Mouse (Mus musculus) heart, adult 8-10 months (tissue): Measurements from ENCODE around the gene Fam196a. TPM values are rescaled to one million over a fixed set of nuclear protein-coding genes. Genes with fewer than 3 reads are reported as not detected.
A peak's percentile ranks its signal among the peaks of the same experiment; 100 is the strongest.

ENCODE experiments used
- DNase-seq: peaks from one replicate; pipeline ENCODE4 v3.0.0; 2022; ENCODE audit warnings: low spot score
- total RNA-seq, 4 experiments: library from RNA; stranded (reverse); gene quantifications; 2 replicates each; pipeline ENCODE4 v1.2.4; 2022

Fam196a gene
- not detected for total RNA-seq

DNA sequence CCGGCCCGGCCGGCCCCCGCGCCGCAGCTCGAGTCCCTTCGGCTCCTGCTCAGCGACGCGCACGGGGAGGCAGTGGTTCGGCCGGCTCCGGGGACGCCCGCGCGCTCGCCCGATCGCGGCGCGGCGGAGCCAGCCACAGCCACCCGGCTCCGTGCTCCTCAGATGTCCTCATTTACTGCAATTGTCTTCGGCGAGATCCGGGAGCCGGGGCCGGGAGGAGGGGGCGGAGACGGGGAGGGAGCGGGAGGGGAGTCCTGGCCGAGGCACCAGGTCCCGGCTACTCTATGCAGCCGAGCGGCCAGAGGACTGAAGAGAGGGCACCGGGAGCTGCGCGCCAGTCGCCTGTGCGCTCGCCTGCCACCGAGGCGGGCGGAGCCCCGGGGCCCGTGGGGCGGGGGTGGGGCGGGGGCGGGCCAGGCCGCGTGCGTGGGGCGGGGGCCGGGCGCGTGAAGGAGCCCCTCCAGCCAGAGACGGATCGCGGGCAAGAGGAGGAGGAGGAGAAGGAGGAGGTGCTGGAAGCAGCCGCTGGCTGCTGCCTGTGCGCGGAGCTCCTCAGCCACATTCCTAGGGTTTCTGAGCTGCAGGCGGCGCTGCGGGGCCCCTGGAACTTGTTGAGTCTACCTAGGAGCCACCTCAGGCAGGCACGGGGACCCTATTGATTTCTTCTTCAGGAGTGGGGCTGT lies at the start of gene Fam196a:
TSS of gene Fam196a (minus strand) at position 504 of the 683 bp plus-strand sequence.
- no peak for DNase-seq

GRCm38 (mm10) chr7:134961608-134962007 lies 23.4 kb upstream of the Fam196a start:
- no peak for DNase-seq

DNA sequence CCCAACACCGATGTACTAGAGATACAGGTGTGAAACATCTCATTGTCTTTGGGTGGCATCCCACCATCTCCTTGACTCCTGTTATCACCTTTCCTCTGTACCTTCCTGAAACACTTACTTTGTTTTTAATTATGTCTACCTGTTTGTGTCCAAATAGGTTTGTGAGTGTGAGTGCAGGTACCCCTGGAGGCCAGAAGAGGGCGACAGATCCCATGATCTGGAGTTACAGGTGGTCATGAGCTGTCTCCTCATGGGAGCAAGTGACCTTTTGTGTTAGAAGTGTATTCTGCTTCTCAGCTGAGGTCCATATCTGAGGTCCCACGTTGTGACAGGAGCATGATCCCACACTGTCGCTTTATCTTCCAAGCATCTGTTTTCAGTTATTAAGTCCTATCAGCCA lies 22.6 kb upstream of the Fam196a start:
- DNase-seq = no peak

DNA sequence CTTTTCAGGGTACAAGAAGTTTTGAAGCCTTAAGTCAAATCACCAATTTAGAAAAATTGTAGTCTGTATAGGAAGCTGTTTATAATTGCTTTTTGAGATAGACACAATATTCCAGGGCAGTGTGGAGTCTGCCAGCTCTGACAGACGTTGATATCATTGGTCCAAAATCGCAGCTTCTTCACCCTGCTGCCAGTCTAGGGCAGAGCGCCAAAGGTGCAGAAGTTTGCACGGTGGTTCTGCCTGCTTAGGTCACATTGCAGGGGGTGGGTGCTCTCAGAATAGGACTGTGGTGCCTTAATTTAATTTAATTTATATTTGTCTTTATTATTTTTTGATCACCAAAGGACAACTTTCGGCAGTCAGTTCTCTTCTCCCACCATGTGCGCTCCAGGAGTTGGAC lies 20.9 kb upstream of the Fam196a start:
- DNase-seq = no peak

- no peak for DNase-seq
Measured at GRCm38 (mm10) chr7:134945925-134946716, 7.9 kb upstream of the Fam196a start.

- no peak for DNase-seq
Measured at GRCm38 (mm10) chr7:134943701-134944100, 5.5 kb upstream of the Fam196a start.

DNA sequence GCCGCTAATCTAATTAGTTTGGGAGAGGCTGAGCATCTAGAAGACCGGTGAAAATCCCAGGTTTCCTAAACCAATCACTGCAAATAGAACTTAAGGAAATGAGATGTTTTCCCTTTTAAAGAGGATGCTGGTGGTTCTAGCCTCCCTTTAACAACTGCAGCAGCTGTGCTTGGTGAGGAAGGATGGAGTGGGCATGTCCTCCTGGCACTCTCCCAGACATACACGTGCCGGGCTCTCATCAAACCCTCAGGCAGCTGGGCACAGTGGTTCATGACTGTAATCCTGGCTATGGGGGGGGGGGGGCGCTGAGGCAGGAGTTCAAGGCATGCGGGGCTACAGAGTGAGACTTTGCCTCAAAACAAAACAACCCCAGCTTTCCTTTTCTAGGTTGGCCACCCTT lies 4.8 kb upstream of the Fam196a start:
- DNase-seq = no peak

- no peak for DNase-seq
Measured at GRCm38 (mm10) chr7:134941891-134942290, 3.7 kb upstream of the Fam196a start.

GRCm38 (mm10) chr7:134937471-134937926 lies 731 bp downstream of the Fam196a start:
- no peak for DNase-seq

GRCm38 (mm10) chr7:134931886-134932285 lies 6.3 kb downstream of the Fam196a start:
- no peak for DNase-seq

- no peak for DNase-seq
Measured at GRCm38 (mm10) chr7:134901992-134902391, 36.2 kb downstream of the Fam196a start.

DNA sequence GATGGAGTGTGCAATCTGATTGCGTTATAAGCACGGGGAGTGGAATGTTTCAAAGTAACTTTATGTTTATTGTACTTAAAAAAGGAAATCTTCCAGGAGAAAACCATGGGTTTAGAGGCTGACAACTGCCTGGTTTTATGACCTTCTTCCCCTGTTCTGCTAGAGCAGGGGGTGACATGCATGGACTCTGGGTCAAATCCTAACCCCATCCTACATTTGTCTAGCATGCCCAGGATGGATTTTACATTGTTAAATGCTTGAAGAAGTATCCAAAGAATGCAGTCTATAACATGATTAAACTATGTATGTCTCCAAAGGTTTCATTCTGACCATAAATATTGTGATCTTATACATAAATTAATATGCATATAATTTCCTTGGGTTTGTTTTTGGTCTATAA lies 38.8 kb downstream of the Fam196a start:
- DNase-seq = no peak

DNA sequence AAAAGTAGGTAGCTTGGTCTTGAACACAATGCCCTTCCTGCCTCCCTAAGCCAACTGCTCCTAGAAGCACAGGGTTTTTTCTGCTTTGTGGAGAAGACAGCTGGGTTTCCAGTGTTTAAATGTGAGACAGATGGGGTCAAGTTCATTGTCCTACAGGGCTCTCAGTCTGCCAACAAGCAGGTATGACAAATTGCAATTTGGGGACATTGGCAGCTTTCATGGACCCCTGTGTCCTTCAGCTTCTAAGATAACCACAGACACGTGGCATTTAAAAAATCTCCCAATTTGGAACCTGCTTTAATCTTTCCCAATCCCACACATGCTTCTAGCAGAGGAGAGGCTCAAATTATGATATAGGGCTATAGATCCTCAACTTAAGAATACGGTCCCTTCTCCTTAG lies 43.6 kb downstream of the Fam196a start:
- DNase-seq = no peak

GRCm38 (mm10) chr7:134892972-134893371 lies 45.3 kb downstream of the Fam196a start:
- DNase-seq = no peak

DNA sequence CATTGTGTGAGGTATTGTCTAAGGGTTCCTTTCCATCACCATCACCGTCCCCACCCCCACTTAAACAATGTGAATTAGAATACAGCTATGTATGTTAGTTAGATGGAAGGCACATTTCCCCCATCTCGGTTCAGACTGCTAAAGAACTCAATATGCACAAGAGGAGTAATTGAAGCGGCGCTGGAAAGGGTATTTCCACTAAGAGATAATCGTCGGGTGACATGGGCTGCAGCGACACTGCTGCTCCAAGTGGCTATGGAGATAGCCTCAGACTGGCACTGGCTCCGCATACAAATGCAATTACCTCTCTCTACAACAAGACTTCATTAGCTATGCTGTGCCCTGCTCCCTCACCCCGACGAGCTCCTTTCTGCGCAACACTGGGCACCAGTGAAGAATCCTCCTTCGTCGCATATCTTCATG lies 45.8 kb downstream of the Fam196a start:
- DNase-seq = no peak

GRCm38 (mm10) chr7:134883516-134883915 lies 54.7 kb downstream of the Fam196a start:
- no peak for DNase-seq

- peak; percentile 32 for DNase-seq
Measured at GRCm38 (mm10) chr7:134880431-134880830, 57.8 kb downstream of the Fam196a start.

- no peak for DNase-seq
Measured at GRCm38 (mm10) chr7:134878985-134879384, 59.2 kb downstream of the Fam196a start.

- DNase-seq = no peak
Measured at GRCm38 (mm10) chr7:134872981-134873380, 65.2 kb downstream of the Fam196a start.

DNA sequence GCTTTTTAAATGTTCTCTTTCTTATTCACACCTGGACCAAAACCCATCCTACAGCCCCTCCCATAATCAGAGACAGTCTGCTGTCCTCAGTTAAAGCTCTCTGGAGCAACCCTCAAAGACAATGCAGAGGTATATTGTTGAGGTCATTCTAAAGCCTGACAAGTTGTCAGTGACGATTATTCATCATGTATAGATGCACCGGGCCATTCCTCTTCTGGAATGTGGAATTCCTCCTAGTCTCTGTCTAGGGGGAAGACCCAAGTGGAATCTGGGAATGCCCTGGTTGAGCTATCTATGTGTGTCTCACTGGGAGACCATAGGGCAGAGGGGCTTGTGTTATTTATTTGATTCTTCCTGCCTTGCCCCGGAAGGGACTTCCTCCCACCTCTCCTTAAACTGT lies 65.7 kb downstream of the Fam196a start:
- DNase-seq = no peak

- DNase-seq = peak; percentile 10
Measured at GRCm38 (mm10) chr7:134864175-134864574, 74.1 kb downstream of the Fam196a start.

DNA sequence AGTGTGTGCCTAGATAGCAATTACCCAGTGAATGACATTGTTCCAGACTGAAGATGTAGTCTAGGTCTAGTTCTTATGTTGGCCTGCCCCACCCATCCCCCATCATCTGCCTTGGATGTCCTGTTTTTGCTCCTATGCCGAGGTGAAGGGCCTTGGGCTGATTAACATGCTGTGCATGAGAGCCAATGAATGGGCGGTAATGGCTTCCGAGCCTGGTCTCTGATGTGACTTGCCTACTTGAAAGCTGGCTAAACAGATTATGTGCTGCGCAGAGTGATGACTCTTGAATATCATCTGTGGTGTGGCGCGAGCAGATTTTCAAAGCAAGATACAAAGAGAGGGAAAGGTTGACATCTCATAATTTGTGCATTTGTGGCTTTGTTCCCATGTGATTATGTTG lies 76.2 kb downstream of the Fam196a start:
- no peak for DNase-seq

- no peak for DNase-seq
Measured at GRCm38 (mm10) chr7:134842751-134843150, 95.5 kb downstream of the Fam196a start.
